Mouse (Mus musculus) CD8-positive naive resting alpha-beta T cell, adult 57 days (primary cell): Measurements from ENCODE around the gene Lctl. TPM values are rescaled to one million over a fixed set of nuclear protein-coding genes. Genes with fewer than 3 reads are reported as not detected.

Source experiments
- total RNA-seq: library from RNA; stranded (reverse); gene quantifications from one replicate; pipeline ENCODE4 v1.2.4, GENCODE M21; 2023

The Lctl gene
- total RNA-seq = not detected

DNA sequence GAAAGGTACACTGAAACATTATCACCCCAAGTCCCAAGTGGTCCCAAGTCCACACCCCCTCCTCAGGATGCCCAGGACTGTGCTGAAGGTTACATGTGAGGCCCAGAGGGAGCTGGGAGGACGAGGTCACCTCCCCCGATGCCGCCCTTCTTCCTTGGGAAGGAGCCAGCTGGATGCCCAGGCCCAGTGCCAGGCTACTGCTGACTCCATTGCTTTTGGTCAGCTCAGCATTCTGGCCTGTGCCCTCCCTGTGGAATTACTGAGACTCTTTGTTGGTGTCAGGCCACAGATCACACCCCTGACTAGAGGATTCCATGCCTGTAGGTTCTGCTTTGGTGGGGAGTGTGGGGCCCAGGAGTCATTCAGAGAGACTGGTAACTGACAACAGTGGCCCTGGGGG lies at the start of gene Lctl:
Gene Lctl (plus strand): TSS at position 272 of the 400 bp plus-strand sequence.

GRCm38 (mm10) chr9:64172816-64173665 lies 56.1 kb downstream of the Lctl start, which contains the start of the genes Zwilch and Rpl4:
Zwilch (minus strand) TSS chr9:64173104.
Rpl4 (plus strand) TSS chr9:64173375.

GRCm38 (mm10) chr9:64178974-64179646 lies 62.2 kb downstream of the Lctl start, which contains the start of gene Snapc5:
Snapc5 (plus strand) TSS chr9:64179274.

Other genes starting within 250 kb of the Lctl start
- not detected for gene Smad6, start 95.1 kb upstream of the Lctl start, total RNA-seq
- 8.2 TPM for gene Zwilch, start 56.0 kb downstream of the Lctl start, total RNA-seq
- gene Rpl4, start 56.2 kb downstream of the Lctl start, total RNA-seq = 2,550 TPM
- gene Snapc5, start 62.1 kb downstream of the Lctl start, total RNA-seq = 21.8 TPM
- 1.7 TPM for gene Uchl4, start 118.1 kb downstream of the Lctl start, total RNA-seq
- gene Map2k1, start 136.5 kb downstream of the Lctl start, total RNA-seq = 53.3 TPM
- 17.7 TPM for gene Tipin, start 164.4 kb downstream of the Lctl start, total RNA-seq
- gene Dis3l, start 224.1 kb downstream of the Lctl start, total RNA-seq = 19.3 TPM